Mouse (Mus musculus) midbrain, postnatal 0 days (tissue): Measurements from ENCODE around the gene Tpi1. TPM values are rescaled to one million over a fixed set of nuclear protein-coding genes. Genes with fewer than 3 reads are reported as not detected.

ENCODE experiments used
- ATAC-seq: fragments of 200-750 bp; cut with Nextera tagmentation; 2 replicates; pipeline ENCODE4 v1.8.0; 2017; ENCODE audit warnings: moderate number of reproducible peaks, mild to moderate bottlenecking, moderate TSS enrichment, moderate library complexity; ENCODE audit not compliant: low FRiP score
- DNase-seq: peaks from one replicate; pipeline ENCODE4 v3.0.0-alpha.2; 2015; ENCODE audit warnings: low spot score
- H3K27ac ChIP-seq: fragments of 300-500 bp; sonication (generic); 2 replicates; pipeline ENCODE4 v1.5.1; 2014; ENCODE audit warnings: low read depth, mild to moderate bottlenecking, low read length, mixed read lengths
- H3K27me3 ChIP-seq: fragments of 300-500 bp; sonication (generic); 2 replicates; pipeline ENCODE4 v1.6.1; 2014; ENCODE audit warnings: low read length, control low read depth, mixed read lengths; ENCODE audit not compliant: insufficient read depth
- H3K36me3 ChIP-seq: fragments of 300-500 bp; sonication (generic); 2 replicates; pipeline ENCODE4 v1.6.1; 2014; ENCODE audit warnings: low read length, control low read depth, mixed read lengths; ENCODE audit not compliant: insufficient read depth
- H3K4me1 ChIP-seq: fragments of 300-500 bp; sonication (generic); 2 replicates; pipeline ENCODE4 v1.6.1; 2014; ENCODE audit warnings: mild to moderate bottlenecking, control low read depth, antibody characterized with exemption, low read length, mixed read lengths; ENCODE audit not compliant: insufficient read depth
- H3K4me2 ChIP-seq: fragments of 300-500 bp; sonication (generic); 2 replicates; pipeline ENCODE4 v1.6.1; 2014; ENCODE audit warnings: low read depth, mild to moderate bottlenecking, low read length, mixed read lengths; ENCODE audit not compliant: poor library complexity, severe bottlenecking
- H3K4me3 ChIP-seq: fragments of 300-500 bp; sonication (generic); 2 replicates; pipeline ENCODE4 v1.5.1; 2014; ENCODE audit warnings: low read depth, mild to moderate bottlenecking, low read length, moderate library complexity
- H3K9ac ChIP-seq: fragments of 300-500 bp; sonication (generic); replicated peaks from 2 replicates; pipeline ENCODE4 v1.6.1; 2014; ENCODE audit warnings: mild to moderate bottlenecking, low read length, moderate library complexity, mixed read lengths; ENCODE audit not compliant: poor library complexity, severe bottlenecking
- H3K9me3 ChIP-seq: fragments of 300-500 bp; sonication (generic); 2 replicates; pipeline ENCODE4 v1.6.1; 2016; ENCODE audit warnings: low read length, control low read depth
- CTCF ChIP-seq: IDR thresholded peaks from 2 replicates; pipeline ENCODE4 v1.5.1; 2016; ENCODE audit warnings: antibody characterized with exemption, mild to moderate bottlenecking
- WGBS: fragments of 180-500 bp; shearing (Covaris S2); extraction: QIAGEN DNeasy Blood & Tissue Kit; methylation state at CpG from one replicate; pipeline ENCODE4 v1.1.7; 2014; 5-methylcytosine and 5-hydroxymethylcytosine counted together
- polyA plus RNA-seq: library from polyadenylated mRNA; unstranded; fragments of >200 nt; fragmentation: Nextera tagmentation; extraction: Ambion mirVana; gene quantifications from 2 replicates; pipeline ENCODE4 v1.2.1, GENCODE M21; 2015
- total RNA-seq: library from RNA; depleted of rRNA; stranded (reverse); fragments of >200 nt; gene quantifications from 2 replicates; pipeline ENCODE4 v1.2.3, GENCODE M21; 2014

Tpi1 gene
- total and polyA plus RNA-seq, 2 experiments from 2014 or later = 392 to 415 TPM

- Histone ChIP-seq H3K27me3 (0 out of 2 replicates have a peak, but pooled peaks cover 4% of the 10 kb centered on the region), H3K4me2 (peak overlapping the region; percentile 48), H3K9me3 (no peaks in the 10 kb centered on the region), H3K9ac (peak overlapping the region; percentile 14; the same call in 1 of the 2 replicates), H3K27ac (no peak overlapping the region), H3K4me3 (peak overlapping the region; percentile 22), H3K36me3 (no peaks in the 10 kb centered on the region), H3K4me1 (no peaks in the 10 kb centered on the region; the same call in 1 of the 2 replicates)
- peak; percentile 47; the same call in 1 of the 2 replicates for ATAC-seq
- 5% methylated on average over 10 of the region's 10 CpGs for WGBS
- no peak for DNase-seq
- TF ChIP-seq CTCF = peak; percentile 38
These were observed 34.1 kb downstream of the Tpi1 start for GRCm38 (mm10) chr6:124779984-124780416.

DNA sequence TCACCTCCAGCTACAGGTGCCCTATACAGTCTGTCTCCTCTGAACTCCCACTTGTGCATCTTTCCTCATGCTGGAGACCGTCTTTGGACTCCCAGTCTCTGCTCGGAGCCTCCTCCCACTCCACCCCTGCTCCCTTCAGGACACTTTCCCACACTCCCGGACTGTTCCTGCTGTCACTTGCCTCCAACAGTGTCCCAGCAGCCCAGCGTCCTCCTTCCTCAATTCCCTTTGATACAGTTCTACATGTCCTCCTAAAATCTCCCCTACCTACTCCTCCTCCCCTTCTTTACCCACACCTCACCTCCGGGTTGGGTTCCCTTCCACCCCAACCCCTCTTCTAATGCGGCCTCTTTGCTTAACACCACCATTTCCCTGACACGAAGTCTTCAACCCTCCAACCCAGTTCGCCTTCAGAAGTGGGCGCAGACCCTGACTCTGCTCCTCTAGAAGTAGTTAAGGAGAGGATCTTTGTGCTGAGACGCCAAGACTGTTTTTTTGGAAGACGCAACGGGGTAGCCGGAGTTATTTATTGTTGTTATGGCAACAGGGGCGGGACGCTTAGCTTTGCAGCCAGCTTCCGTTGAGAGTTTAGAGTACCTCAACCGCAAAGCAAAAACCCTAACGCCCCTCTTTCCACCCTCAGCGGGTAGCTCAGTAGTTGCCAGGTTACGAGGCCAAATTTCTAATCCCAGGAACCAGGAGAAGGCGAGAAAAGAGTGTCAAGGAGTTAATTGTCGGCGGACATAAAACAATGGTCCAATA is 34.7 kb downstream of the Tpi1 start, which contains the start of gene Lrrc23:
Lrrc23 (minus strand) TSS at position 506 of the 762 bp plus-strand sequence.
- H3K27ac ChIP-seq = no peak within 1 kb of the TSS
- H3K9me3 ChIP-seq = no peaks in the 10 kb centered on the region
- H3K4me2 ChIP-seq = peak within 1 kb of the TSS; percentile 48
- H3K9ac ChIP-seq = peak within 1 kb of the TSS; percentile 14; the same call in 1 of the 2 replicates
- DNase-seq (peak; percentile 84), ATAC-seq (peak; percentile 64)
- H3K4me1 ChIP-seq = no peaks in the 10 kb centered on the region; the same call in 1 of the 2 replicates
- peak within 1 kb of the TSS; percentile 22 for H3K4me3 ChIP-seq
- no peak for TF ChIP-seq CTCF
- H3K27me3 ChIP-seq = 0 out of 2 replicates have a peak, but pooled peaks cover 4% of the 10 kb centered on the region
- H3K36me3 ChIP-seq = no peaks in the 10 kb centered on the region
- 1% methylated on average over 23 of the region's 23 CpGs for WGBS

GRCm38 (mm10) chr6:124770511-124770910 is 43.6 kb downstream of the Tpi1 start:
- H3K27ac ChIP-seq = no peak overlapping the region
- H3K4me2 ChIP-seq = no peak overlapping the region
- H3K9ac ChIP-seq = no peak overlapping the region
- peaks cover 15% of the 10 kb centered on the region; the same call in 1 of the 2 replicates for H3K4me1 ChIP-seq
- H3K4me3 ChIP-seq = no peak overlapping the region
- 0 out of 2 replicates have a peak, but pooled peaks cover 2% of the 10 kb centered on the region for H3K36me3 ChIP-seq
- ATAC-seq (no peak), DNase-seq (no peak)
- WGBS = 90% methylated on average over 15 of the region's 15 CpGs
- H3K9me3 ChIP-seq = no peaks in the 10 kb centered on the region
- no peaks in the 10 kb centered on the region for H3K27me3 ChIP-seq
- TF ChIP-seq CTCF = no peak

DNA sequence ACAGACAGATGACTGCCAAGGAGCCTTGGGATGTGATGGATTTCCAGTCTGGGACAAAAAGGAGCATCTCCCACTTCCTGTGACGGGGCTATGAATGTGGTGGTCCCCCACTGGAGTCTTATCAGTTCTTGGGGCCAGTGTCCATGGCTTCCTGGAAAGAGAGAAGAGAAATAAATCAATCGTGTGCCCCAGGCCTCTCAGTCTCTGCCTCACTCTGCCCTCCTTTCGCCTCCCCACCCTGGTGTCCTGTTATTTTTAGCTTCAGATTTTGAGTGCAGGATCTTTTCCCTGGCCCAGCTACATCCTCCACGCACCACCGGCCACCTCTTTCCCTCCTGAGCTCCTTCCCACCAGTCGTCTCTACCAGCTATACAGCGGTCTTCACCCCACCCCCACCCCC is 44.1 kb downstream of the Tpi1 start:
- Histone ChIP-seq H3K27ac (peak overlapping the region; percentile 60), H3K9me3 (no peaks in the 10 kb centered on the region), H3K4me1 (peaks cover 15% of the 10 kb centered on the region; the same call in 1 of the 2 replicates), H3K4me3 (peak overlapping the region; percentile 53), H3K9ac (peak overlapping the region; percentile 76), H3K27me3 (no peaks in the 10 kb centered on the region), H3K4me2 (peak overlapping the region; percentile 75), H3K36me3 (0 out of 2 replicates have a peak, but pooled peaks cover 2% of the 10 kb centered on the region)
- no peak for DNase-seq
- 59% methylated on average over 7 of the region's 7 CpGs for WGBS
- no peak for ATAC-seq
- no peak for TF ChIP-seq CTCF

GRCm38 (mm10) chr6:124769101-124769765 is 44.9 kb downstream of the Tpi1 start, which contains the start of gene Eno2:
Eno2 (minus strand) TSS chr6:124769673.
- Histone ChIP-seq H3K27me3 (no peaks in the 10 kb centered on the region), H3K9ac (peak within 1 kb of the TSS; percentile 76), H3K4me2 (peak within 1 kb of the TSS; percentile 75), H3K27ac (peak within 1 kb of the TSS; percentile 60), H3K4me1 (peaks cover 15% of the 10 kb centered on the region; the same call in 1 of the 2 replicates), H3K9me3 (no peaks in the 10 kb centered on the region), H3K36me3 (0 out of 2 replicates have a peak, but pooled peaks cover 2% of the 10 kb centered on the region), H3K4me3 (peak within 1 kb of the TSS; percentile 53)
- WGBS = 1% methylated on average over 53 of the region's 54 CpGs
- TF ChIP-seq CTCF = no peak
- ATAC-seq = peak; percentile 89
- DNase-seq = peak; percentile 82
